Mouse (Mus musculus) G1E-ER4 (cell line): ENCODE results near the gene Srcap. TPM values are rescaled to one million over a fixed set of nuclear protein-coding genes. Genes with fewer than 3 reads are reported as not detected.

ENCODE experiments used
- GATA1 ChIP-seq: IDR thresholded peaks from one replicate; pipeline ENCODE4 v1.8.0; 2012; ENCODE audit warnings: low read length, inconsistent platforms
- polyA plus RNA-seq: library from polyadenylated mRNA; stranded (reverse); fragments of >175 nt; gene quantifications from 2 replicates; pipeline ENCODE4 v1.2.3, GENCODE M21; 2012

Gene Srcap
- polyA plus RNA-seq, 1 experiment, result 44.6 TPM

DNA sequence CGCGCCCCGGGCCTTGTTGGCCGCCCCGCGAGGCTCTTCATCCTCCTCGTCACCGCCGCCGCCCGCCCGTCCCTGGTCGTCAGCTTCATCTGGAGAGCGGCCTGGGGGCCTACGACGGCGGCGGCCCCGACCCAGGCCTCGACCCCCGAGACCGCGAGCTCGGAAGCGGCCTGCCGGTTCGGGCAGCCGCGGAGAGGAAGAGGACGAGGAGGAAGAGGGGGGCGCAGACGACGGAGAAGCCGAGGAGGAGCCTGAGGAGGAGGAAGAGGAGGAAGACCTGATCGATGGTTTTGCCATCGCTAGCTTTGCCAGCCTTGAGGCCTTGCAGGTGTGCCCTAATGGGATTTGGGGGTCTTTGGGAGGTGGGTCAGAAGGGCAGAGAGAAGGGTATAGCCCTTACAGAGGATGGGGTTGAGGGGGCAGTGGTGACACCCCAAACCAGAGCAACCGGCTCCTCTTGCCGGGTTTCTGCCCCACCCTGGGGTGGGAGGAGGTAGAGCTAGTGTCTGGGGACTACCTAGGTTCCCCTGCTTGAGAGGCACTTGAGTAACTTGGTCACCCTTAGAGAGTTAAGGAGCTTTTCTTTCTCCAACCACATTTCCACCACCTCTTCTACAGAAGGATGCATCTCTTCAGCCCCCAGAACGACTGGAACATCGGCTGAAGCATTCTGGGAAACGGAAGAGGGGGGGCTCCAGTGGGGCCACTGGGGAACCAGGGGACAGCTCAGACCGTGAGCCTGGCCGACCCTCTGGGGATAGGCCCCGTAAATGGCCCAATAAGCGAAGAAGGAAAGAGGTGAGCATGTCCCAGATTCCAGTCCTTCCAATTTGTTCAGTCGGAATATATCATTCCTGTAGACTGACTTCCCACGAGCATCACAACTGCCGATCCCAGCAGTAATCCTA lies 32.2 kb upstream of the Srcap start:
- no peak for TF ChIP-seq GATA1

DNA sequence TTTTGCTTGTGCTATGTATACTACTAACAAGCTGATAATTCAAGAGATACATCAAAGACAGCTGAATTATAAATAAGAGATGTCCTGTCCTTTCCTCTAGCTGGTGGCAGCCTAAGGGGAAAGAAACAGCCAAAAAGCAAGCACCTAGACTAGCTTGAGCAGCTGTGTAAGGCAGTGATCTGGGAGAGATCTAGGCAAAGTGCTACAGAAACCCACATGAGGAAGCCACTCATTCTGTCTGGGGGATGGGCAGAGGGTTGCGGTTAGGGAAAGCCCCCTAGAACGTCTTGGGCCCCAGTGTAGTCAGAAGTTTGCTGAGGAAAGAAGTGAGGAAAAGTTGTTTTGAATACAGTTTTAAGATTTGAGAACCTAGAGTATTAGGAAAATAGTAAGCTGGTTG lies 31.5 kb upstream of the Srcap start:
- no peak for TF ChIP-seq GATA1

DNA sequence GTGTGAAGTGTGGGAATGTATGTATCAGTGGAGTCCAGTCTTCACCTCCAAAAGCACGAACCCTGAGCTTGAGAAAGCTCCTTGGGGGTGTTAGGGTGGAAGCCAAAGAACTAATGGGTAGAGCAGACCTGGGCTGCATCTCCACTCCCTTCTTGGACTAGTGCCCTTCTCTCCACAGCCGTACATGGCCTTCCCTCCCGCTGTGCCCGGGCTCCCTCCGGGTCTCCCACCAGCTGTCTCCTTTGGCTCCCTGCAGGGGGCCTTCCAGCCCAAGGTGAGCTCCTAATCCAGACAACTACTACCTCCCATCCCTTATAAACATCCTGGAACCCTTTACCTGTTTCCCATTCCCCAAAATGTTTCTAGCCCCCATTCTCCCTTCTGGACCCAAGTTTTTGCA lies 26.4 kb upstream of the Srcap start:
- TF ChIP-seq GATA1, result no peak

DNA sequence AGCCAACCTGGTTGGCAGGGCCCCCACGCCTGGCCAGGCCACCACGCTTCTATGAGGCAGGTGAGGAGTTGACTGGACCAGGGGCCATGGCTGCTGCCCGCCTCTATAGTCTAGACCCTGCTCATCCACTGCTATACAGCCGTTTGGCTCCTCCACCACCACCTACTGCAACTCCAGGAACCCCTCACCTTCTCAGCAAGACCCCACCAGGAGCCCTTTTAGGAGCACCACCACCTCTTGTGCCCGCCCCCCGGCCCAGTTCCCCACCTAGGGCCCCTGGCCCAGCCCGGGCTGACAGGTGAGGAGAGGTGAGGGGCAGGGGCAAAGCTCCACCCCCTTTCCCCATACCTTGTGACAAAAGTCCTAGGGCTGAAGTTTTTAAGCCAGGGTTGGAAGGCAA lies 21.8 kb upstream of the Srcap start:
- no peak for TF ChIP-seq GATA1

DNA sequence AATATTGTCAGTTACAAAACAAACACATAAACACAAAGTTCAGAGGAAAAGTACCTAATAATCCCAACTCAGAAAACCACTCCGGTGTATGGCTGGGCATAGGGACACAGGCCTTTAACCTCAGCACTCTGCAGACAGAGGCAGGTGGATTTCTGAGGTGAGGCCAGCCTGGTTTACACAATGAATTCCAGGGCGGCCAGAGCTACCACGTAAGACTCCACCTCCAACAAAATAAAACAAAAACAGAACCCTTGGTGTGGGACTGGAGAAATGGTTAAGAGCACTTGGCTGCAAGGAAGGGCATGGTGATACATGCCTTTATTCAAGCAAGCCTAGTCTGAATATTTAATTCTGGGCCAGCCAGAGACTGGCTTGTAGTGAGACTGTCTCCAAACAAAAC lies 19.9 kb upstream of the Srcap start:
- TF ChIP-seq GATA1, result no peak

DNA sequence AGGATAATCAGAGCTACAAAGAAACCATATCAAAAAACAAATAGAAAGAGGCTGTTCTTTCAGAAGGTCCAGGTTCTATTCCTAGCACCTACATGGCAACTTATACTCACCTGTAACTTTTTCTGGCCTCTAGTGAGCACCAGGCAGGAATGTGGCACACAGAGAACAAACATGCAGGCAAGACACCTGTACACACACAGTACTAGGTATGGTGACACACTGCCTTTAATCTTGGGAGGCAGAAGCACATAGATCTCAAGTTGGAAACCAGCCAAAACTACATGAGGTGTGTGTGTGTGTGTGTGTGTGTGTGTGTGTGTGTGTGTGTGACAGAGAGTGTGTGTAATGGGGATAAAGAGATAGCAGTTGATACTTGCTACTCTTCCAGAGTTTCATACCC lies 17.1 kb upstream of the Srcap start:
- no peak for TF ChIP-seq GATA1

DNA sequence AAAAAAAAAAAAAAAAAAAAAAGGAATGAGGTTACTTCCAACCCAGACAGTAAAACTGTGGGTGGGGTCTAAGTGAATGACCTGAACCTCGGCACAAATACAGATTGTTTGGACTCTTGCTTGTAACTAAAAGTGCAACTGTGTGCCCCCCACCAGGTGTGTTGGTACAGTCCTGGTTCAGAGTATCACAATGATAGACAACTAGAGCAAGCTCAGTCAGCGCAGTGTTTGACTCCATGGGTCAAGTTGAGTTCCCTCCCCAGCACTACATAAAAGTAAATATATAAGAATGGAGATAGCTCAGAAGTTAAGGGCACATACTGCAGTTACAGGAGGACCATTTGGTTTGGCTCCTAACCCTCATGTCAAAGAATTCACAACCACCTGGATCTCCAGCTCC lies 14.4 kb upstream of the Srcap start:
- TF ChIP-seq GATA1, result no peak

DNA sequence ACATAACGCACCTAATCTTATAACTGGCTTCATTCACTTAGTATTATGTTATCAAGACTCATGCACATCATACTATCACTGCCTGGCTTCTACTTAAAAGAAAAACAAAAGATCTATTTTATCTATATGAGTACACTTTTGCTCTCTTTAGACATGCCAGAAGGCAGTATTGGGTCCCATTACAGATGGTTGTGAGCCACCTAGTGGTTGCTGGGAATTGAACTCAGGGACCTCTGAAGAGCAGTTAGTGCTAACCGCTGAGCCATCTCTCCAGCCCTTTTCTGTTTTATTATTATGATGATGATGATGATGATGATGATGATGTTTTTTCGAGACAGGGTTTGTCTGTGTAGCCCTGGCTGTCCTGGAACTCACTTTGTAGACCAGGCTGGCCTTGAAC lies 13.4 kb upstream of the Srcap start:
- no peak for TF ChIP-seq GATA1

DNA sequence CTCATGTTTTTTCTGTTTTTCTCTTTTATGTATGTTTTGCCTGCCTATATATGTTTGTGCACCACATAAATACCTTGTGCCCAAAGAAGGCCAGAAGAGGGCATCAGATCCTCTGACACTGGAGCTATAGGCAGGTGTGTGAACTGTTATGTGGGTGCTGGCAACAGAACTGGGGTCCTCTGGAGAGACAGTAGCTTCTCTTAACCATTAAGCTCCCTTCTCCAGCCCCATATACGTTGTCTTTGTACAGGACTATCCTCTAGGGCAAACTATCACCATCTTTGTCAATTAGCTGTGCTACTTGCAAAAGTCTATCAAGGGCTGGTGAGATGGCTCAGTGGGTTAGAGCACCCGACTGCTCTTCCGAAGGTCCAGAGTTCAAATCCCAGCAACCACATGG lies 3.5 kb upstream of the Srcap start:
- TF ChIP-seq GATA1, result no peak

DNA sequence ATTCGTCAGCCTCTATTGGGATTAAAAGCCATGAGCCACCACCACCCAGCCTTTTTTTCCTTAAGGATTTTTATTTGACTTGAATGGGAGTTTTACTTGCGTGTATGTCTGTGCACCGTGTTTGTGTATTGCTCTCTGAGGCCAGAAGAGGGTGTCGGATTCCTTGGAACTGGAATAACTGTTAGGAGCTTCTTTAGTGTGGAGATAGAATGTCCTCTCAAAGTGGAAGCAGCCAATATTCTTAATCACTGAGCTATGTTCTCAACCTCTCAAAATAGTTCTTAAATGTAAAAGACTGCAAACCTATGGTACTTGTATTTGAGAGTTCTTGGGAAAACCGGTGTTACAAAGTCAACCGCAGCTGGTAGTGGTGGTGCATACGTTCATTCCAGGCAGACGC lies 542 bp upstream of the Srcap start:
- no peak for TF ChIP-seq GATA1

DNA sequence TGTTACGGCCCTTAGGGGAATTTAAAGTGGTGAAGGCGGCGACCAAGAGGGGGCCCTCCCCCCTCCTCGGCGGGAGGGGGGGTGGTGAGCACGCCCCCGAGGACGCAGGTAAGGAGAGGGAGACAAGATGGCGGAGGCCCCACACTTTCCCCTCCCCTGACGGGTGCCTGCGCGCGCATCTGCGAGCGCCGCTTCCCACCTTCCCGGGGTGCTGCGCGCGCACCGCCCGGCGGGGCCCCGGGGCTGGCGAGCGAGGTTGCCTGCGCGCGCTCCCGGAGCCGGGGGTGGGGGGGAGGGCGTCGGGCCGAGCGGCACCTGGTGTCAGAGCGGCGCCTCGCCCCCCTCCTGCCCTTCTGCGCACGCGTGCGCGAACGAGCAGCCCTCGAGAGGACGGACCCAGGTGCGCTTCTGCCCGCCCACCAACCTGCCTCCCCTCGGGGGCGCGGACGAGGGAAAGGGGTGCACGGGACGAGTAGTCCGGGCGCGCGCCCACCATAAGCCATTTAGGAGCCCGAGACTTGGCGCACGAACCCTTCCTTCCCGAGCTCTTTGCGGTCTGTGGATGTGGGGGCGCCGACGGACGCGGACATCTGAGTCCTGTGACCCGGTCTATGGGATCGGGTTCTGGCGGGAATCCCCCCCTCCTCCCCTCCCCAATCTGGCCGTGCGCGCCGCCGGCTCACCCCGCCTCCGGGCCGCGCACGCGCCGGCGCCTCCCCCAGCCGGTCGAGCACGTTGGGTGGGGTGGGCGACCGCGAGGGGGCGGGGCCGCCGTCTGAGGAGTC lies 640 bp downstream of the Srcap start:
- TF ChIP-seq GATA1, result no peak

DNA sequence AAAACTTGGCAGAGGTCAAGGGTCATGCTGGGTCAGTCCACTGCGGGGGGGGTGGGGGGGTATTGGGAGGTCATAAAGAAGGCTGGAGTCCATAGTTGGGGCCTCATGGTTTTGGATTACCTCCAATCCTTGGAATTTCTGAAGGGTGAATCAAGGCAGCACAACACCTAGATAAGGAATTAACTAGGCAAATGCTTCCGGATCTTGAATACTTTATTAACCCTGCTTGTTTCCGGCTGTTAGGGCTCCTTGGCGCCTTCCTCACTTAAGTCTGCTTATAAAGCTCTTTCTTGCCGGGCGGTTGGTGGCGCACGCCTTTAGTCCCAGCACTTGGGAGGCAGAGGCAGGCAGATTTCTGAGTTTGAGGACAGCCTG lies 1.2 kb downstream of the Srcap start:
- TF ChIP-seq GATA1, result no peak

DNA sequence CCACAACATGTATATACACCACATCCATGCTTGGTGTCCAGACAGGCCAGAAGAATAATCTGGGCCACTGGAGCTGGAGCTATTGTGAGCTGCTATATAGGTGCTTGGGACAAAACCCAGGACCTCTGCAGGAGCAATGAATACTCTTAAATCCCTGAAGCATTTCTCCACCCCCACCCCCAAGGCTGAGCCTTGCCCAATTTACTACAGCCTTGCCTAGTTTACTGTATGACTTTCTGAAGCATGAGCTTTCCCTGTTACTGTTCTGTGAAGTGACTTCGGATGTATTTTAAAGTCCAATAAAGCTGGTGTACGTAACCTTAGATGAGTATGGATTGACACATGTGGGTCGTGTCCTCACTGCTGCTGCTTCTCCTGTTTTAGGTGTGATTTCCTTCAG lies 2.0 kb downstream of the Srcap start:
- no peak for TF ChIP-seq GATA1

DNA sequence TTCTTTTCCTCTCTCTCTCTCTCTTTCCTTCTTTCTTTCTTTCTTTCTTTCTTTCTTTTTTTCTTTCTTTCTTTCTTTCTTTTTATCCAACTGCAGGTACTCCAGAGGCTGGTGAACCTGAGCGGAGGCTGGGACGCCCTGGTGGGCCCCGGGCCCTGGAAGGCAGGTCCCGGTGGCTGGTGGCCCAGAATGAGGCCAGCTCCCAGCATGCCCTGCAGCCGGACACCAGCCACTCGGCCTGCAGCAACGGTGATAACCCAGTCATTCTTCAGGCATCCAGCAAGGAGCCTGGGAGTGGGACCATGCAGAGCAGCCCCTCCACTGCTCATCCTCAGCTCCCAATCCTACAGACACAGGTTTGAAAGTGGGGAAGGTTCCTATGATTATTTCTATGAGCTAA lies 4.1 kb downstream of the Srcap start:
- TF ChIP-seq GATA1, result no peak

DNA sequence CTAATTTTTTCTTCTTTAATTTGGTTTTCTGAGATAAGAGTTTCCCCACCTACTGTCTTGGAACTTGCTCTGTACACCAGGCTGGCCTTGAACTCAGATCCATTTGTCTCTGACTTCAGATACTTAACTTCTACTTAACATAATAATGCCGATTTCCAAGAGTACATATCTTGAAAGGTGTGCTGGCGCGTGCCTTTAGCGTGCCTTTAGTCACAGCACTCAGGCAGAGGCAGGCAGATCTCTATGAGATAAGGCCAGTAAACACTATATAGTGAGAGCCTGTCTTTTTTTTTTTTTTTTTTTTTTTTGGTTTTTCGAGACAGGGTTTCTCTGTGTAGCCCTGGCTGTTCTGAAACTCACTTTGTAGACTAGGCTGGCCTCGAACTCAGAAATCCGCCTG lies 4.6 kb downstream of the Srcap start:
- no peak for TF ChIP-seq GATA1

DNA sequence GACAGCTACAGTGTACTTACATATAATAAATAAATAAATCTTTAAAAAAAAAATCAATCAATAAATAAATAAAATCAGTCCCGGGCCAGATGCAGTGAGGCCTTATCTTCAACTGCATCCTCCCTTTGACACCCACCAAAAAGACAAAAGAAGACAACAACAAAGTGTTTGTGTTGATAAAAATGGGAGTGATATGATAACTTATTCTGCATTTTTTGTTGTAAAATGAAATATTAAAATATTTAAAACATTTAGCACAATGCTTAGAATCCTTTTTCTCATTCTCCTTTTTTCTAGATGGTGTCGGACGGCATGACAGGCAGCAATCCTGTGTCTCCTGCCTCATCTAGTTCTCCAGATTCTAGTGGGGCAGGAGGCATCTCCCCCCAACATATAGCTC lies 7.5 kb downstream of the Srcap start, which contains the start of gene Gm42715:
TSS of gene Gm42715 (plus strand) at position 301 of the 400 bp plus-strand sequence.
- no peak for TF ChIP-seq GATA1

DNA sequence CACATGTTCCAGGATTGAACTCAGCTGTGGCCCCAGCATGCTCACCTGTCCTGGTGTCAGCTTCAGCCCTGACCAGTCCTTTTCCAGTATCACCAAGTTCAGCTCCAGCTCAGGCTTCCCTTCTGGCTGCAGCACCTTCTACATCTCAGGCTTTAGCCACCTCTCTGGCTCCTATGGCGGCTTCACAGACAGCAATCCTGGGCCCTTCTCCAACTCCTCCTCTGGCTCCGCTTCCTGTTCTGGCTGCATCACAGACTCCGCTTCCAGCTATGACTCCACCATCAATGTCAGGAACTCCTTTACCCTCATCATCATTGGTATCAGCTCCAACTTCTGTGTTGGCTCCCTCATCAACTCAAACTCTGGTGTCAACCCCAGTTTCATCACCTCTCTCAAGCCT lies 29.9 kb downstream of the Srcap start:
- TF ChIP-seq GATA1, result no peak
